Mouse (Mus musculus) liver, embryonic 16.5 days (tissue): ENCODE measurements around the gene Wdfy1. TPM values are rescaled to one million over a fixed set of nuclear protein-coding genes. Genes with fewer than 3 reads are reported as not detected.

Experiments used
- ATAC-seq: fragments of 200-750 bp; cut with Nextera tagmentation; 2 replicates; pipeline ENCODE4 v1.8.0; 2017; ENCODE audit warnings: low read depth, mild to moderate bottlenecking, moderate number of reproducible peaks, moderate library complexity
- H3K27ac ChIP-seq: fragments of 300-500 bp; sonication (generic); 2 replicates; pipeline ENCODE4 v1.5.1; 2014; ENCODE audit warnings: mild to moderate bottlenecking, low read length
- H3K27me3 ChIP-seq: fragments of 300-500 bp; sonication (generic); 2 replicates; pipeline ENCODE4 v1.6.1; 2014; ENCODE audit warnings: low read depth, low read length, mixed read lengths; ENCODE audit not compliant: control insufficient read depth, insufficient read depth
- H3K36me3 ChIP-seq: fragments of 300-500 bp; sonication (generic); 2 replicates; pipeline ENCODE4 v1.6.1; 2014; ENCODE audit warnings: mild to moderate bottlenecking; ENCODE audit not compliant: control insufficient read depth, insufficient read depth
- H3K4me1 ChIP-seq: fragments of 300-500 bp; sonication (generic); 2 replicates; pipeline ENCODE4 v1.6.1; 2014; ENCODE audit warnings: low read depth, low read length, mixed read lengths; ENCODE audit not compliant: control insufficient read depth
- H3K4me2 ChIP-seq: fragments of 300-500 bp; sonication (generic); 2 replicates; pipeline ENCODE4 v1.6.1; 2014; ENCODE audit warnings: low read depth, low read length, mixed read lengths
- H3K4me3 ChIP-seq: fragments of 300-500 bp; sonication (generic); 2 replicates; pipeline ENCODE4 v1.5.1; 2014; ENCODE audit warnings: low read depth, mild to moderate bottlenecking, low read length
- H3K9ac ChIP-seq: fragments of 300-500 bp; sonication (generic); 2 replicates; pipeline ENCODE4 v1.6.1; 2014; ENCODE audit warnings: low read depth, low read length
- H3K9me3 ChIP-seq: fragments of 300-500 bp; sonication (generic); replicated peaks from 2 replicates; pipeline ENCODE4 v1.6.1; 2016; ENCODE audit warnings: low read length; ENCODE audit not compliant: control insufficient read depth
- WGBS: fragments of 180-500 bp; shearing (Covaris S2); extraction: QIAGEN DNeasy Blood & Tissue Kit; methylation state at CpG from one replicate; pipeline ENCODE4 v1.1.7; 2014; ENCODE audit not compliant: insufficient replicate concordance; 5-methylcytosine and 5-hydroxymethylcytosine counted together
- polyA plus RNA-seq: library from polyadenylated mRNA; unstranded; fragments of >200 nt; fragmentation: Nextera tagmentation; extraction: Ambion mirVana; gene quantifications from 2 replicates; pipeline ENCODE4 v1.2.1, GENCODE M21; 2015

Wdfy1 gene
- polyA plus RNA-seq, 1 experiment from 2014 or later: 13.2 TPM

DNA sequence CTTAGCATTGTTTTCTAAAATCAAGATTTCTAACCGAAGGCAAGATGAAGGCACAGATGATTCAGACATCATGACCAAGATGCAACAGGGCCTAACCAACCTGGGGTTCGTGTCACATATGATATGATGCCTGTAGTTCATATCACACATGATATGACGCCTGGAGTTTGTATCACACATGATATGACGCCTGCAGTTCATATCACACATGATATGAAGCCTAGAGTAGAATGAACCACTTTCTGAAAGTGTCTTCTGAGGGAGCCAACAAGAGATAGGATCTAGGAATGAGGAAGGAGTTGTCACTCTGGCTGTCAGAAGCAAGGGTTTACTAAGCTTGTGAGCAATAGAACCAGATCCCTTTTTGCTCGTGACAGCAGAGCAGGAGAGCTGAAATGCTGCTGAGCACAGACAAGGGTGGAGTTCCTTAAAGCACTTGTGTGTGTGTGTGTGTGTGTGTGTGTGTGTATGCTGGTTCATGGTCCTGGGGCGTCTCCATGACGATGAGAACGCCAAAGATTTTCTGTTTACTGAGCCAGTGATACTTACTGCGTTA lies 106.4 kb downstream of the Wdfy1 start:
- no peak for ATAC-seq
- H3K27me3 ChIP-seq: peaks cover 7% of the 10 kb centered on the region
- H3K4me3 ChIP-seq: no peak overlapping the region
- H3K9ac ChIP-seq: no peak overlapping the region
- H3K4me2 ChIP-seq: no peak overlapping the region
- H3K4me1 ChIP-seq: peaks cover 3% of the 10 kb centered on the region; the same call in 1 of the 2 replicates
- WGBS: 39% methylated on average over 9 of the region's 9 CpGs
- no peak overlapping the region for H3K27ac ChIP-seq
- H3K9me3 ChIP-seq: no peaks in the 10 kb centered on the region
- no peaks in the 10 kb centered on the region for H3K36me3 ChIP-seq

DNA sequence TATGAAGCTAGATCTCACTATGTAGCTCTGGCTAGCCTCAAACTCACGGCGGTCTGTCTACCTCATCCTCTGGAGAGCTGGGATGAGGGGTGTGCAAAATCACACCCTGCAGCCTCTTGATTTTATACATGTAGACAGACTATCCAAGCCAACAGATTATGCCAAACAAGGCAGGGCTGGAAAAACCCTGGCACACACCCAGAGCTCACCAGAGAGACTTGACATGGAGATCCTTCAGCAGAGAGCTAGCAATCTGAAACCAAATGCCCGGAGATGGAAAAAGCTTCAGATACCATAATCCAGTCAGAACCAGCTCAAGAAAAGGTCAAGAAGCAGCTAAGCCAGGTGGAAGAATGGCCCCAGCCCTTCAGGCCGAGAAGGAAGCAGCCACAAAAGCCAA lies 111.0 kb downstream of the Wdfy1 start:
- Histone ChIP-seq H3K27me3 (no peaks in the 10 kb centered on the region), H3K9me3 (no peaks in the 10 kb centered on the region), H3K9ac (no peak overlapping the region), H3K4me2 (no peak overlapping the region), H3K4me1 (no peaks in the 10 kb centered on the region), H3K4me3 (no peak overlapping the region), H3K36me3 (no peaks in the 10 kb centered on the region), H3K27ac (no peak overlapping the region)
- ATAC-seq: no peak
- WGBS: 76% methylated on average over 4 of the region's 4 CpGs

DNA sequence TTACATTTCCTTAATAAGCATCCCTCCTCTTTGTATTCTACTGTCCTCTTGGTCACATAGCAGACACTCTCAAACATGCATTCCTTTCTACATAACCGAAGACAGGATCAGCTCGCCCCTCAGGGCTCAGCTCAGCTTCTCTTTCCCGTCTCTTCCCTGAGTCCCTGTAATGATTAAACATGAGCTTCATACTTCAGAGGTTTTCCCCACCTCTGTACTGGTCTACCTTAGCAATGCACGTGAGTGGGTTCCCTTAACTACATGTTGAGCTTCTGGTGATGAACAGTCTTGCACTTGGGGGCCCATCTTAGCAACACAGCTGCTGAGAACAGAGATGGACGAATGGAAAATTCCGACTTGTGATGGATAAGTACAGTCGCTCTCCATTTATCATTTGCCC lies 116.3 kb downstream of the Wdfy1 start:
- no peaks in the 10 kb centered on the region for H3K27me3 ChIP-seq
- ATAC-seq: no peak
- no peaks in the 10 kb centered on the region for H3K36me3 ChIP-seq
- no peak overlapping the region for H3K27ac ChIP-seq
- H3K4me1 ChIP-seq: no peaks in the 10 kb centered on the region
- H3K4me2 ChIP-seq: no peak overlapping the region
- no peak overlapping the region for H3K4me3 ChIP-seq
- H3K9me3 ChIP-seq: no peaks in the 10 kb centered on the region
- no peak overlapping the region for H3K9ac ChIP-seq
- WGBS: 62% methylated on average over 7 of the region's 7 CpGs

DNA sequence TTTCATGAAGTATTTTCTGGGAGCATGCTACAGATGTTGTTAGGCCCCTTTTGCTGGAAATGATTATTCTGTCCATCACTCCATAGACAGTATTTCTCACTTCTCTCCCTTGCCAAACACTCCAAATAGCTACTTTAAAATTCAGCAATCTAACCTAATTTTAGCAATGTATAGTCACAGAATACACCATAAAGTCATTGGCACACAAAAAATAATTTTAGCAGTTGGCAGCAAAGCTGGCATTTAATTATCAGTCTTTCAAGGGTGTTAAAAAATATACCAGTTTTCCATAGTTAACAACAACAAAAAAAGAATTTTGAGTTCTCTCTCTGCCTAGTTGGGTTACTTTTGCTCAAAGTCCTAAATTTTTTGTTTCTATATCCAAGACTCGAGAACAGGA lies 118.5 kb downstream of the Wdfy1 start:
- H3K4me3 ChIP-seq: no peak overlapping the region
- H3K9me3 ChIP-seq: no peaks in the 10 kb centered on the region
- ATAC-seq: no peak
- H3K27ac ChIP-seq: no peak overlapping the region
- no peak overlapping the region for H3K4me2 ChIP-seq
- no peaks in the 10 kb centered on the region for H3K36me3 ChIP-seq
- H3K27me3 ChIP-seq: no peaks in the 10 kb centered on the region
- H3K9ac ChIP-seq: no peak overlapping the region
- no peaks in the 10 kb centered on the region for H3K4me1 ChIP-seq
- WGBS: 30% methylated on average over 1 of the region's 1 CpGs

DNA sequence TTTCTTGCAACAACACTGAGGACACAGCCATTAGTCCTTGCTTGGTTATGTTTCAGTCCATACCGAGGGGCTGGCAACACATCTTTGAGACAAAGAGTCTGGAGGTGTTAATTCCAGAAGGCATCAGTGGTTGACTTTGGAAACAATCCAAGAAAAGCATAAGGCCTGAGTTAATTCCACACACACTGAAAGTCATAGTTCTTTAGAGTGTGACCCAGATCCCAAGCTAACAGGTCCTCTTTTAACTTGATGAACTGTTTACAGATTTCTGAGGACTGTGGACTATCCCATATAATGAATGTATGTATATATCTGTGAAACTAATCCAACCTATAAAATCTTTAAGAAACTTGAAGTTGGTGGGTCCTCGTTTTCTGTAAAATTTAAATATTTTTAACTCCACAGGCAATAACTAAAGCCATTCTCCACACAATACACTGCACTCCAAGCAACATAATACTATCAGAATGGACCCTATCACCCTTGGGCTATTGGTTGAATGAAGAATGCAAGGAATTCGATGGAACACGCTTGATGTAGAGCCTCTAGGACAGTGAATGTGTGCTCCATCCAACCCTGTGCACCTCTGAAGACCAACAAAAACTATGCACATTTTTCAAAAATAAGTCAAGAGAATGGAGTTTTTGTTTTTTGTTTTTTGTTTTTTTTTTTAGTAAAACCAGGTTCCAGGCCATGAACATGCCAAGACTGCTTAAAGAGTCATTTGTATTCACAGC lies 120.0 kb downstream of the Wdfy1 start:
- Histone ChIP-seq H3K4me1 (no peaks in the 10 kb centered on the region), H3K9ac (no peak overlapping the region), H3K4me3 (no peak overlapping the region), H3K36me3 (no peaks in the 10 kb centered on the region), H3K27ac (no peak overlapping the region), H3K4me2 (no peak overlapping the region), H3K9me3 (no peaks in the 10 kb centered on the region), H3K27me3 (no peaks in the 10 kb centered on the region)
- ATAC-seq: no peak
- WGBS: 64% methylated on average over 4 of the region's 4 CpGs

DNA sequence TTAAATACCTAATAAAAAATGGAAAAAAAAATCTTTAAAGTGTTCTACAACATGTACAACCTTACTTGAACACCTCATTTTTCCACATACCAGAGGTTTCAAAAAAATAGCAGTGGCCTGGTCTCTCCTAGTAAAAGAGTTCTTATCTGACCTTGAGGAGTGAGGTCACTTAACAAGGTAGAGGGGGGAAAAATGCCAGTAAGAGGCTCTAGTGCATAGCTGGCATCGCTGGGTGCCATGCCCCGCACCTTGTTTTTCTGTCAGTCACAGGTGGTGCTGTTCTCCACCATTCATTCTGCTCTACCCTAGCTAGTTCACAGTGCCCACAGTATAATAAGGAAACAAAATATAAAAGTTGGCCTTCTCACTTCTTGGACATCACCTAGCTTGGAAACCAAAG lies 121.0 kb downstream of the Wdfy1 start:
- no peak for ATAC-seq
- H3K4me1 ChIP-seq: no peaks in the 10 kb centered on the region
- H3K9ac ChIP-seq: no peak overlapping the region
- no peaks in the 10 kb centered on the region for H3K9me3 ChIP-seq
- WGBS: 94% methylated on average over 2 of the region's 2 CpGs
- no peak overlapping the region for H3K27ac ChIP-seq
- H3K27me3 ChIP-seq: no peaks in the 10 kb centered on the region
- no peak overlapping the region for H3K4me2 ChIP-seq
- H3K4me3 ChIP-seq: no peak overlapping the region
- H3K36me3 ChIP-seq: no peaks in the 10 kb centered on the region

Other genes with a start within 250 kb of the Wdfy1 start
- gene Ap1s3, start 104.2 kb downstream of the Wdfy1 start, polyA plus RNA-seq: 0.08 and 0.17 TPM in 2 replicates
- gene Mrpl44, start 125 bp downstream of the Wdfy1 start, polyA plus RNA-seq: 20.3 and 22.3 TPM in 2 replicates
- gene Serpine2, start 85.0 kb upstream of the Wdfy1 start, polyA plus RNA-seq: 6.5 and 6.8 TPM in 2 replicates